Mouse (Mus musculus): ENCODE measurements around the gene Gm20662. TPM values are rescaled to one million over a fixed set of nuclear protein-coding genes. Genes with fewer than 3 reads are reported as not detected.

Gm20662 gene
- polyA plus RNA-seq (2015; fragmentation: Nextera tagmentation; extraction: Ambion mirVana), result 0.44 and 0.48 TPM in 2 replicates

DNA sequence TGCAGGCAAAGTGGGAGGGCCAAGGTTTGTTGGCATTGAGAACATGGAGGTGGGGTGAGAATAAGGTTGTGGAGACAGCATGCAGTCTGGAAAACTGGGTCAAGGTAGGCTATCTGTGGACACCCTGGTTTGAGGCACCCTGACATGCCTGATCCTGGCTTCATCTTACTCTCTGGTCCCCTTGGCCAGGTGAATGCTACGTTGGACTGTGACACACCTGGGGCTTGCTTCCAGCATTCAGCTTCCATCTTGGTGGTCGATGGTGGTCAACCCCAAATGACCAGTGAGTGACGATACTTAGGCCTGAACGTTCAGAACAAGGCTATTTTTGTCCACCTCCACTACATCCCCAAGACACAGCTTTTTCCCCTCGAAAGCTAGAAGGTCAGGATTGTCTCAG, at the start of gene Gm20662:
Gm20662 (plus strand) TSS at position 301 of the 400 bp plus-strand sequence.
- WGBS (ENCODE audit: insufficient replicate concordance), result 77% methylated on average over 5 of the region's 5 CpGs
- DNase-seq, result no peak
- Histone ChIP-seq H3K36me3 (no peaks in the 10 kb centered on the region), H3K4me3 (replicated peaks) (no peak within 1 kb of the TSS), H3K9ac (no peak within 1 kb of the TSS), H3K27ac (no peak within 1 kb of the TSS), H3K4me2 (no peak within 1 kb of the TSS), H3K27me3 (0 out of 2 replicates have a peak, but pooled peaks cover 4% of the 10 kb centered on the region), H3K9me3 (replicated peaks) (no peaks in the 10 kb centered on the region), H3K4me1 (replicated peaks) (peaks cover 9% of the 10 kb centered on the region)
- ATAC-seq (ENCODE audit: low read depth), result no peak

- ATAC-seq (ENCODE audit: low read depth) (no peak), DNase-seq (no peak)
- Histone ChIP-seq H3K4me3 (replicated peaks) (no peak overlapping the region), H3K4me1 (replicated peaks) (peaks cover 20% of the 10 kb centered on the region), H3K27ac (no peak overlapping the region), H3K9me3 (replicated peaks) (no peaks in the 10 kb centered on the region), H3K4me2 (no peak overlapping the region), H3K36me3 (no peaks in the 10 kb centered on the region), H3K9ac (no peak overlapping the region), H3K27me3 (peaks cover 4% of the 10 kb centered on the region; the same call in 1 of the 2 replicates)
- 78% methylated on average over 31 of the region's 31 CpGs for WGBS (ENCODE audit: insufficient replicate concordance)
Measured at GRCm38 (mm10) chr9:107947241-107948194, 48.6 kb upstream of the Gm20662 start.

DNA sequence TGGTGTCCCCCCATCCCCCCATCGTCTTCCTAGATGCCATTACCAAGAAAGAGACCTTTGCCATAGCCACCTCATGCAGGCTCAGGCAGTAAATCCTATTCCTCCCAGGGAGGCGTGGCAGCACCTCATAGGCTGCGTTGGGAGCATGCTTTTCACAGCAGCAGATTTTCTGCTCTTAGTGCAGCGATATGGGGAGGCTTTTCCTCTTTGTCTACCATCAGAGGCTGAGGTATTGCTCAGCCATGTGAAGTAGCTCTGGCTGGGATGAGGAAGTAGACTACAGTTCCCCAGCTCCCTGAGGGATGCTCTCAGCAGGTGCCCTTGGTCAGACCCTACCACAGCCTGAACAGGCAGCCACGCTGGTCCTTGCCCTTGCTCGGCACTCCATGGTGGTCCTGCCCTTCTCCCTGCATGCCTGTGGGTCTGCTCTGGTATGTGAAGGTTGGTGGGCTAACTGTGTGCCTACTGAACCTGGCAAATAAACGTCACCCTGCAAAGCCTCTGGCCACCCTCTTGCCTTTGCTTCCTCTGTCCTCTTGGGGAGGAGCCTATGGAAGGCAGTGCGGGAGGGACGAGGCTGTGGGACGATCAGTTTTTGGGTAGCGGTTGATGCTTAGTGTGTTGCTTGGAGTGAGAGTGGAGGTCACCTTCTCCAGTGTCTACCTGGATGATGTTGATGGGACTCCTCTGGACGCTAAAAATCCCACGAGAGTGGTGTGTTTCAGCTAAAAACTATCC, 46.8 kb upstream of the Gm20662 start:
- H3K4me2 ChIP-seq, result no peak overlapping the region
- ATAC-seq (ENCODE audit: low read depth) (no peak), DNase-seq (no peak)
- H3K4me1 ChIP-seq (replicated peaks), result peaks cover 26% of the 10 kb centered on the region
- no peak overlapping the region for H3K27ac ChIP-seq
- H3K9ac ChIP-seq, result no peak overlapping the region
- WGBS (ENCODE audit: insufficient replicate concordance), result 69% methylated on average over 13 of the region's 13 CpGs
- no peaks in the 10 kb centered on the region for H3K9me3 ChIP-seq (replicated peaks)
- 0 out of 2 replicates have a peak, but pooled peaks cover 2% of the 10 kb centered on the region for H3K36me3 ChIP-seq
- peaks cover 4% of the 10 kb centered on the region; the same call in 1 of the 2 replicates for H3K27me3 ChIP-seq
- H3K4me3 ChIP-seq (replicated peaks), result no peak overlapping the region

DNA sequence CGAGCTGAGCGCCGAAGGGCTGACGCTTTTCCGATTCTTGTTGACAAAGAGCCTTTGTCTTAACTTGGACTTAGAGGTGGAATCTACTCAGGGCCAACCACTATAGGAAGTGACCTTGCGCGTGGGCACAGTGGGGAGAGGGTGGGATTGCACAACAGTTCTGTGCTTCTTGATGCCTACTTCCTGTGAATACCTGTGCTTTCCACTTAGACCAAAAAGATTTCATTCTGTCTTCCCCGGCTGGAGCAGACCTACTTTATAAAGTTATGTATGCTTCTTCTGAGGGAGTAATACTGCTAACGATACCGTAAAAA, 46.3 kb upstream of the Gm20662 start, which contains the start of gene Traip:
Traip (plus strand) TSS at position 215 of the 314 bp plus-strand sequence.
- H3K4me3 ChIP-seq (replicated peaks), result peak within 1 kb of the TSS; percentile 86
- H3K9ac ChIP-seq, result peak within 1 kb of the TSS; percentile 81
- H3K4me1 ChIP-seq (replicated peaks), result peaks cover 26% of the 10 kb centered on the region
- H3K4me2 ChIP-seq, result peak within 1 kb of the TSS; percentile 84
- H3K27ac ChIP-seq, result peak within 1 kb of the TSS; percentile 73
- ATAC-seq (ENCODE audit: low read depth) (no peak), DNase-seq (no peak)
- H3K36me3 ChIP-seq, result 0 out of 2 replicates have a peak, but pooled peaks cover 6% of the 10 kb centered on the region
- peaks cover 4% of the 10 kb centered on the region; the same call in 1 of the 2 replicates for H3K27me3 ChIP-seq
- no peaks in the 10 kb centered on the region for H3K9me3 ChIP-seq (replicated peaks)
- WGBS (ENCODE audit: insufficient replicate concordance), result 78% methylated on average over 10 of the region's 10 CpGs

GRCm38 (mm10) chr9:107950460-107951355, 45.4 kb upstream of the Gm20662 start:
- peak; percentile 90 for ATAC-seq (ENCODE audit: low read depth)
- Histone ChIP-seq H3K27ac (peak overlapping the region; percentile 73), H3K36me3 (peaks cover 9% of the 10 kb centered on the region; the same call in 1 of the 2 replicates), H3K9ac (peak overlapping the region; percentile 81), H3K9me3 (replicated peaks) (no peaks in the 10 kb centered on the region), H3K27me3 (no peaks in the 10 kb centered on the region), H3K4me1 (replicated peaks) (peaks cover 26% of the 10 kb centered on the region), H3K4me2 (peak overlapping the region; percentile 84), H3K4me3 (replicated peaks) (peak overlapping the region; percentile 86)
- DNase-seq, result peak; percentile 86
- WGBS (ENCODE audit: insufficient replicate concordance), result 13% methylated on average over 45 of the region's 45 CpGs

DNA sequence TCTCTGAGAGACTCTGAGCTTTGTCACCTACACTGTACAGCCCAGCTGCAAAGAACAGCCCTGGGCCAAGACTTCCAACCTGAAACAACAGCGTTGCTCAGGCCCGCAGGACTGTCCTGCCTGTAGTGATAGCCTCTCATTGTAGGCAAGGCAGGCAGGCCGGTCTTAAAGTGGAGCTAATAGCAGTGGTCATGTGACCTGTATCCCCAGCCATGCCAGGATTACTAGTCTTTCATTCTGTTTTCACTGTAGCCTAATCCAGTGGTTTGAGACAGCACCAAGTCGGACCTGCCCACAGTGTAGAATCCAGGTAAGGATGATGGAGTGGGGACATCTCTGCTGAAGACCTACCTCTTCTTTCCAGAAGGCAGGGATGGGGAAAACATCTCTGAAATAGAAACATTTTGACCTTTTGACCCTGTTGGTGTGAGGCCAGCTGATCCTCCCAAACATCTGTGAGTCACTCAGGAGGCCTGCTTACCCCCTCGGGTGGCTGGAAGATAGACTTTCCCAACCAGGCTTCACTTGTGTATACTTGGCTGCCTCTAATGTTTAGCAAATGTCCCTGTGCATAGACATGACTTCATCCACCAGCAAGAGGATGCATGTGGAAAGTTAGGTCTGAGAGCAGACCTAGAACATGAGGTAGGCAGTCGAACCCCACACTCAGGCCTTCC, 40.4 kb upstream of the Gm20662 start:
- no peak overlapping the region for H3K27ac ChIP-seq
- ATAC-seq (ENCODE audit: low read depth), result no peak
- H3K36me3 ChIP-seq, result peaks cover 59% of the 10 kb centered on the region
- no peaks in the 10 kb centered on the region for H3K9me3 ChIP-seq (replicated peaks)
- H3K4me3 ChIP-seq (replicated peaks), result no peak overlapping the region
- no peak for DNase-seq
- H3K4me2 ChIP-seq, result no peak overlapping the region
- H3K27me3 ChIP-seq, result no peaks in the 10 kb centered on the region
- H3K9ac ChIP-seq, result no peak overlapping the region
- 82% methylated on average over 6 of the region's 6 CpGs for WGBS (ENCODE audit: insufficient replicate concordance)
- peaks cover 18% of the 10 kb centered on the region for H3K4me1 ChIP-seq (replicated peaks)

- H3K36me3 ChIP-seq, result peaks cover 73% of the 10 kb centered on the region
- H3K4me2 ChIP-seq, result no peak overlapping the region
- no peaks in the 10 kb centered on the region for H3K9me3 ChIP-seq (replicated peaks)
- peaks cover 16% of the 10 kb centered on the region for H3K4me1 ChIP-seq (replicated peaks)
- ATAC-seq (ENCODE audit: low read depth) (no peak), DNase-seq (no peak)
- no peak overlapping the region for H3K9ac ChIP-seq
- H3K27ac ChIP-seq, result no peak overlapping the region
- H3K4me3 ChIP-seq (replicated peaks), result no peak overlapping the region
- no peaks in the 10 kb centered on the region for H3K27me3 ChIP-seq
- 61% methylated on average over 6 of the region's 6 CpGs for WGBS (ENCODE audit: insufficient replicate concordance)
Measured at GRCm38 (mm10) chr9:107957141-107957540, 39.0 kb upstream of the Gm20662 start.

DNA sequence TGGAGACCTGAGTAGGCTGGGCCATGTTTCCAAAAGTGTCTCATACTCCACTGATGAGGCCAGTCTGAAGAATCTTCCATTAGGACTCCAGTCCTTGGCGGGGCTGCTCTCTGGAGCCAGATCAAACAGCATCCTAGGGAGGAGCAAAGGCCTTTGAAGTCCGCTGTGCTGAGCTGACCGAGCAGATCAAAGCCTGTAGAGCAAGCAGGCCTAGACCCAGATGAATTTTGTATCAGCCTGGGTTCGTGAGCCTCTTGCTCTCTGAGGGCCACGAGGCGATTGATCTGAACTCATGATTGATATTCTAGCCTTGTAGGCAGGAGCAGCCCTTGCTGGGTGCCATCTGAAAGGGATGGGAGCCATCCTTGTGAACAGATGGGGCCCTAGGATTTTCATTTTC, 36.3 kb upstream of the Gm20662 start:
- peaks cover 91% of the 10 kb centered on the region for H3K36me3 ChIP-seq
- WGBS (ENCODE audit: insufficient replicate concordance), result 76% methylated on average over 6 of the region's 6 CpGs
- ATAC-seq (ENCODE audit: low read depth), result no peak

GRCm38 (mm10) chr9:107960928-107961327, 35.2 kb upstream of the Gm20662 start:
- WGBS (ENCODE audit: insufficient replicate concordance), result 62% methylated on average over 4 of the region's 4 CpGs
- ATAC-seq (ENCODE audit: low read depth) (no peak), DNase-seq (no peak)

More for the DNA sequence above, 36.3 kb upstream of the Gm20662 start:
- no peak overlapping the region for H3K4me3 ChIP-seq (replicated peaks)
- H3K27ac ChIP-seq, result no peak overlapping the region
- no peak overlapping the region for H3K9ac ChIP-seq
- H3K27me3 ChIP-seq, result no peaks in the 10 kb centered on the region
- no peaks in the 10 kb centered on the region for H3K9me3 ChIP-seq (replicated peaks)
- no peak for DNase-seq
- no peak overlapping the region for H3K4me2 ChIP-seq
- peaks cover 11% of the 10 kb centered on the region for H3K4me1 ChIP-seq (replicated peaks)

DNA sequence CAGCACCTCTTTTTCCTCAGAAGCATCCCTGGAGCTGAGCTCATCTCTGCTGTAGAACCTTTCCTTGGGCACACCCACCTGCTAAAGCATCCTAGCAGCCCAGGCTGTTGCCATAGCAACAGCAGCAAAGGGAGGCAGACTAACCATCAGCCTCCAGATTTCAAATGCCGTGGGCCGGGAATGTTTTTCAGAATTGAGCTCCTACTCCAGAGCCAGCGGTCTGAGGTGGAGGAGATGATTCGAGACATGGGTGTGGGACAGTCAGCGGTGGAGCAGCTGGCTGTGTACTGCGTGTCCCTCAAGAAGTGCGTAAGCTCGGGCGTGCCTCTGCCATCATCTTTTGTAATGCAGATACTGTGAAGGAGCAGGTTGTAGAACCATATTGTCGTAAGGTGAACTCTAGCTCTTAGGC, 34.8 kb upstream of the Gm20662 start:
- Histone ChIP-seq H3K27ac (0 out of 2 replicates have a peak overlapping the region, but pooled peaks have one; percentile 25), H3K36me3 (peaks cover 94% of the 10 kb centered on the region), H3K4me2 (no peak overlapping the region), H3K9ac (no peak overlapping the region), H3K4me1 (replicated peaks) (peaks cover 17% of the 10 kb centered on the region), H3K27me3 (no peaks in the 10 kb centered on the region), H3K4me3 (replicated peaks) (no peak overlapping the region), H3K9me3 (replicated peaks) (no peaks in the 10 kb centered on the region)
- ATAC-seq (ENCODE audit: low read depth) (no peak), DNase-seq (no peak)
- WGBS (ENCODE audit: insufficient replicate concordance), result 89% methylated on average over 10 of the region's 10 CpGs

More at GRCm38 (mm10) chr9:107960928-107961327, 35.2 kb upstream of the Gm20662 start:
- Histone ChIP-seq H3K9ac (no peak overlapping the region), H3K27me3 (no peaks in the 10 kb centered on the region), H3K4me1 (replicated peaks) (peaks cover 15% of the 10 kb centered on the region), H3K4me3 (replicated peaks) (no peak overlapping the region), H3K9me3 (replicated peaks) (no peaks in the 10 kb centered on the region), H3K27ac (no peak overlapping the region), H3K4me2 (no peak overlapping the region), H3K36me3 (peaks cover 96% of the 10 kb centered on the region)
